Comparison of ENCODE assay signal across 19 mouse cellular contexts in genomic region chr14:29269816-29270215, GRCm38 (mm10).
DNase-seq lines count a peak whose midpoint lies in the region; ATAC-seq and TF ChIP-seq lines count a peak whose summit lies in the region.
"Had no signal": no experiment of that assay in that cellular context is flagged by ENCODE, and none has a peak within 500 bp of the region (broad histone marks: within the 10 kb centered on the region; RNA-seq: fewer than 3 reads in every experiment).

No protein-coding gene starts in this region.

- H3K9me3 ChIP-seq in hindbrain, embryonic 13.5 days, result no peaks in the 10 kb centered on the region
- no peaks in the 10 kb centered on the region for H3K9me3 ChIP-seq in hindbrain, embryonic 12.5 days (replicated peaks)
- H3K9me3 ChIP-seq in ES-Bruce4 (replicated peaks; ENCODE audit: control insufficient read depth, insufficient read depth, low read length, poor library complexity, severe bottlenecking), result no peaks in the 10 kb centered on the region
- H3K9me3 ChIP-seq in hindbrain, embryonic 14.5 days (ENCODE audit: control insufficient read depth, low read length), result no peaks in the 10 kb centered on the region
- no peaks in the 10 kb centered on the region for H3K9me3 ChIP-seq in forebrain, postnatal 0 days (ENCODE audit: low read length)
- H3K9me3 ChIP-seq: heart, embryonic 10.5 days; lung, embryonic 15.5 days; neural tube, embryonic 13.5 days had no signal

- H3K27ac ChIP-seq in hindbrain, embryonic 13.5 days, result peak overlapping the region; percentile 60; the same call in 1 of the 2 replicates
- H3K27ac ChIP-seq in hindbrain, embryonic 12.5 days, result no peak overlapping the region
- H3K27ac ChIP-seq in ES-Bruce4 (ENCODE audit: insufficient read depth, low read length), result peak overlapping the region; percentile 55; the same call in 1 of the 2 replicates
- 0 out of 2 replicates have a peak overlapping the region, but pooled peaks have one; percentile 12 for H3K27ac ChIP-seq in brown adipose tissue, adult 24 weeks (replicated peaks; ENCODE audit: low read depth, low read length)
- H3K27ac ChIP-seq in hindbrain, embryonic 14.5 days, result peak overlapping the region; percentile 22
- no peak overlapping the region for H3K27ac ChIP-seq in forebrain, postnatal 0 days (ENCODE audit: low read depth, low read length)
- H3K27ac ChIP-seq: heart, embryonic 10.5 days; kidney, postnatal 0 days; lung, embryonic 15.5 days; neural tube, embryonic 13.5 days had no signal

- no peak for ATAC-seq in hindbrain, embryonic 13.5 days (ENCODE audit: low FRiP score)
- no peak for ATAC-seq in hindbrain, embryonic 12.5 days (ENCODE audit: low FRiP score)
- no peak for ATAC-seq in hindbrain, embryonic 14.5 days (ENCODE audit: low FRiP score)
- ATAC-seq in forebrain, postnatal 0 days, result no peak
- ATAC-seq: activated CD4-positive, CD25-positive, alpha-beta regulatory T cell, adult 4 months had no signal

- peaks cover 31% of the 10 kb centered on the region for H3K4me1 ChIP-seq in hindbrain, embryonic 13.5 days (replicated peaks)
- peaks cover 22% of the 10 kb centered on the region for H3K4me1 ChIP-seq in hindbrain, embryonic 12.5 days
- H3K4me1 ChIP-seq in ES-Bruce4 (ENCODE audit: control insufficient read depth, insufficient read depth, low read length), result peaks cover 7% of the 10 kb centered on the region
- H3K4me1 ChIP-seq in brown adipose tissue, adult 24 weeks (ENCODE audit: control insufficient read depth, insufficient read depth, insufficient read length, low read length), result peaks cover 3% of the 10 kb centered on the region; the same call in 1 of the 2 replicates
- H3K4me1 ChIP-seq in hindbrain, embryonic 14.5 days (replicated peaks; ENCODE audit: control insufficient read depth, insufficient read depth, low read length), result peaks cover 11% of the 10 kb centered on the region
- no peaks in the 10 kb centered on the region for H3K4me1 ChIP-seq in forebrain, postnatal 0 days (ENCODE audit: insufficient read depth)
- H3K4me1 ChIP-seq: lung, embryonic 15.5 days had no signal

- no peaks in the 10 kb centered on the region for H3K27me3 ChIP-seq in hindbrain, embryonic 13.5 days
- H3K27me3 ChIP-seq in hindbrain, embryonic 12.5 days, result no peaks in the 10 kb centered on the region
- no peaks in the 10 kb centered on the region for H3K27me3 ChIP-seq in ES-Bruce4 (ENCODE audit: control insufficient read depth, insufficient read depth, low read length, poor library complexity, severe bottlenecking)
- no peaks in the 10 kb centered on the region for H3K27me3 ChIP-seq in hindbrain, embryonic 14.5 days (ENCODE audit: control insufficient read depth, insufficient read depth, low read length)
- no peaks in the 10 kb centered on the region for H3K27me3 ChIP-seq in forebrain, postnatal 0 days (ENCODE audit: insufficient read depth, low read length)
- H3K27me3 ChIP-seq: lung, embryonic 15.5 days; neural tube, embryonic 13.5 days had no signal

- 47% methylated on average over 2 of the region's 2 CpGs for WGBS in hindbrain, embryonic 13.5 days
- 45% methylated on average over 2 of the region's 2 CpGs for WGBS in hindbrain, embryonic 12.5 days
- 49% methylated on average over 2 of the region's 2 CpGs for WGBS in hindbrain, embryonic 14.5 days
- WGBS in forebrain, postnatal 0 days, result 62% methylated on average over 2 of the region's 2 CpGs

- peak; percentile 94 for TF ChIP-seq EP300 in ES-Bruce4 (IDR thresholded peaks at IDR 0.05; ENCODE audit: insufficient read depth, low read depth, low read length)

- no peaks in the 10 kb centered on the region for H3K36me3 ChIP-seq in hindbrain, embryonic 13.5 days
- no peaks in the 10 kb centered on the region for H3K36me3 ChIP-seq in hindbrain, embryonic 12.5 days
- no peaks in the 10 kb centered on the region for H3K36me3 ChIP-seq in ES-Bruce4 (ENCODE audit: control insufficient read depth, insufficient read depth, low read length, poor library complexity, severe bottlenecking)
- H3K36me3 ChIP-seq in hindbrain, embryonic 14.5 days (replicated peaks; ENCODE audit: control insufficient read depth, insufficient read depth), result no peaks in the 10 kb centered on the region
- no peaks in the 10 kb centered on the region for H3K36me3 ChIP-seq in forebrain, postnatal 0 days (ENCODE audit: insufficient read depth)
- H3K36me3 ChIP-seq: heart, embryonic 10.5 days; lung, embryonic 15.5 days; neural tube, embryonic 13.5 days had no signal

- DNase-seq in hindbrain, embryonic 14.5 days (ENCODE audit: low spot score), result no peak
- no peak for DNase-seq in forebrain, postnatal 0 days
- DNase-seq in gastrocnemius, postnatal 10 days, result no peak
- DNase-seq: cerebellum, adult 11 months; cerebellum, postnatal 36 days; gastrocnemius, postnatal 36 days; heart, postnatal 14 days; layer of hippocampus, adult 9-11 months; right cerebral cortex, postnatal 25 days; thymus, adult 18-20 months had no signal

- H3K4me2 ChIP-seq in hindbrain, embryonic 13.5 days, result no peak overlapping the region
- H3K4me2 ChIP-seq in hindbrain, embryonic 12.5 days (replicated peaks), result no peak overlapping the region
- H3K4me2 ChIP-seq in hindbrain, embryonic 14.5 days (replicated peaks), result no peak overlapping the region
- H3K4me2 ChIP-seq in forebrain, postnatal 0 days (ENCODE audit: low read depth), result no peak overlapping the region
- H3K4me2 ChIP-seq: lung, embryonic 15.5 days; neural tube, embryonic 13.5 days had no signal

- no peak for TF ChIP-seq CTCF in ES-Bruce4 (IDR thresholded peaks at IDR 0.05; ENCODE audit: low read depth, low read length)
- no peak for TF ChIP-seq CTCF in forebrain, postnatal 0 days (IDR thresholded peaks at IDR 0.05; ENCODE audit: low read depth)

- H3K4me3 ChIP-seq in hindbrain, embryonic 13.5 days, result no peak overlapping the region
- no peak overlapping the region for H3K4me3 ChIP-seq in hindbrain, embryonic 12.5 days
- H3K4me3 ChIP-seq in ES-Bruce4 (ENCODE audit: low read depth, low read length), result no peak overlapping the region
- no peak overlapping the region for H3K4me3 ChIP-seq in brown adipose tissue, adult 24 weeks (ENCODE audit: insufficient read depth, low read depth, low read length)
- no peak overlapping the region for H3K4me3 ChIP-seq in hindbrain, embryonic 14.5 days (replicated peaks; ENCODE audit: low read length)
- H3K4me3 ChIP-seq in forebrain, postnatal 0 days (ENCODE audit: low read depth, low read length), result no peak overlapping the region
- H3K4me3 ChIP-seq: heart, embryonic 10.5 days; lung, embryonic 15.5 days; neural tube, embryonic 13.5 days had no signal

- no peak overlapping the region for H3K9ac ChIP-seq in hindbrain, embryonic 13.5 days
- no peak overlapping the region for H3K9ac ChIP-seq in hindbrain, embryonic 12.5 days
- H3K9ac ChIP-seq in ES-Bruce4 (ENCODE audit: low read depth, poor library complexity, severe bottlenecking), result no peak overlapping the region
- H3K9ac ChIP-seq in hindbrain, embryonic 14.5 days, result no peak overlapping the region
- no peak overlapping the region for H3K9ac ChIP-seq in forebrain, postnatal 0 days
- H3K9ac ChIP-seq: lung, embryonic 15.5 days; neural tube, embryonic 13.5 days had no signal

- TF ChIP-seq POLR2A in ES-Bruce4 (IDR thresholded peaks at IDR 0.05; ENCODE audit: insufficient read depth, low read length), result no peak

Comparison
In these comparisons a context has a peak if more than half of its experiments do, and no peak if none do; other contexts are left out.
1. H3K27ac ChIP-seq: peak in hindbrain, embryonic 13.5 days (single experiment), ES-Bruce4 (single experiment), brown adipose tissue, adult 24 weeks (single experiment) and hindbrain, embryonic 14.5 days (single experiment); none in hindbrain, embryonic 12.5 days (single experiment) and forebrain, postnatal 0 days (single experiment).